Mouse (Mus musculus) stomach, postnatal 0 days (tissue): ENCODE data around the gene B3galnt1. TPM values are rescaled to one million over a fixed set of nuclear protein-coding genes. Genes with fewer than 3 reads are reported as not detected.

ENCODE experiments used
- ATAC-seq: fragments of 200-750 bp; cut with Nextera tagmentation; 2 replicates; pipeline ENCODE4 v1.8.0; 2017; ENCODE audit not compliant: low FRiP score, low TSS enrichment
- DNase-seq: peaks from one replicate; pipeline ENCODE4 v3.0.0-alpha.2; 2016; ENCODE audit warnings: low spot score
- H3K27ac ChIP-seq: fragments of 300-500 bp; sonication (generic); replicated peaks from 2 replicates; pipeline ENCODE4 v1.5.1; 2014; ENCODE audit warnings: mild to moderate bottlenecking, control low read depth
- H3K27me3 ChIP-seq: fragments of 300-500 bp; sonication (generic); 2 replicates; pipeline ENCODE4 v1.6.1; 2014; ENCODE audit warnings: low read length; ENCODE audit not compliant: control insufficient read depth, insufficient read depth
- H3K36me3 ChIP-seq: fragments of 300-500 bp; sonication (generic); 2 replicates; pipeline ENCODE4 v1.6.1; 2014; ENCODE audit warnings: low read length, mixed read lengths; ENCODE audit not compliant: control insufficient read depth, insufficient read depth
- H3K4me1 ChIP-seq: fragments of 300-500 bp; sonication (generic); replicated peaks from 2 replicates; pipeline ENCODE4 v1.6.1; 2014; ENCODE audit warnings: antibody characterized with exemption; ENCODE audit not compliant: control insufficient read depth, insufficient read depth
- H3K4me2 ChIP-seq: fragments of 300-500 bp; sonication (generic); replicated peaks from 2 replicates; pipeline ENCODE4 v1.6.1; 2014; ENCODE audit warnings: low read depth, mild to moderate bottlenecking, control low read depth, moderate library complexity
- H3K4me3 ChIP-seq: fragments of 300-500 bp; sonication (generic); 2 replicates; pipeline ENCODE4 v1.5.1; 2014; ENCODE audit warnings: low read depth, low read length, control low read depth
- H3K9ac ChIP-seq: fragments of 300-500 bp; sonication (generic); 2 replicates; pipeline ENCODE4 v1.6.1; 2014; ENCODE audit warnings: mild to moderate bottlenecking, low read length, control low read depth, mixed read lengths
- H3K9me3 ChIP-seq: fragments of 300-500 bp; sonication (generic); 2 replicates; pipeline ENCODE4 v1.6.1; 2016; ENCODE audit warnings: low read length; ENCODE audit not compliant: control insufficient read depth
- CTCF ChIP-seq: IDR thresholded peaks from 2 replicates; pipeline ENCODE4 v1.5.1; 2016; ENCODE audit warnings: antibody characterized with exemption, low read depth, mild to moderate bottlenecking, moderate library complexity
- EP300 ChIP-seq: optimal IDR thresholded peaks from 2 replicates; pipeline ENCODE3; 2016; ENCODE audit warnings: antibody characterized with exemption
- WGBS: fragments of 180-500 bp; shearing (Covaris S2); extraction: QIAGEN DNeasy Blood & Tissue Kit; methylation state at CpG from one replicate; pipeline ENCODE4 v1.1.7; 2014; 5-methylcytosine and 5-hydroxymethylcytosine counted together
- polyA plus RNA-seq: library from polyadenylated mRNA; unstranded; fragments of >200 nt; fragmentation: Nextera tagmentation; extraction: Ambion mirVana; gene quantifications from 2 replicates; pipeline ENCODE4 v1.2.1, GENCODE M21; 2015

Gene B3galnt1
- polyA plus RNA-seq, 1 experiment from 2014 or later = 21.5 TPM

DNA sequence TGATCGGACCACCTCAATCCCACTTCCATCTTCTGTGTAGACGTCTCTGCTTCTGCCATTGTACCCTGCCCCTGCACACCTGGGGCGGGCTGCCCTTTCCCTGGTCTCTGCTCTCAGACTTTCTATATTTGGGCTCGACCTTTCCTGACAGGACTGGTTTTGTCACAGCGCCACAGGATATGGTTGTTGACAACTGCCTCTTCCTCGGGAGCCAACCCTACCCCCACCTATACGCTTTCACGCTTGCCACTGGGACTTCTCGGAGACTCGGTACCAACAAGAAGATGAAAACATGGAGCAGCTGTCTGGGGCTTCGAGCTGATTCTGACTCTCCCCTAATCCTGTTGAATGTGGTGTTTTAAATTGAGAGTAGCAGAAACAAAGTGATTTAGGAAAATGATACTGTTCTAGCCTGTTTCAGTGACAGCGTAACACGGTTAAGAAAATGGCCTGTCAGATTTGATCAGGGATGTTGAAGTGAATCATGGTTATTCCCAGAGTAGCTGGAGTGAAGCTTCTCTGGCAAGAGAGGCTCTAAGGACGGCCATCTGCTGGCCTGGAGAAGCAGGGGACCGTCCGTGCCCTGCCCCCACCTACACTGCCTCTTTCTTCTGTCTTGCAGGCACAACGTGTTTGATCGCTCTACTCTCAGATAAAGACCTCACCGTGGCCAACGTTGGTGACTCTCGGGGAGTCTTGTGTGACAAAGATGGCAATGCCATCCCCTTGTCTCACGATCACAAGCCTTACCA, 49.9 kb downstream of the B3galnt1 start:
- Histone ChIP-seq H3K36me3 (no peaks in the 10 kb centered on the region), H3K4me2 (no peak overlapping the region), H3K4me3 (no peak overlapping the region), H3K27ac (no peak overlapping the region), H3K9me3 (no peaks in the 10 kb centered on the region), H3K9ac (no peak overlapping the region), H3K4me1 (no peaks in the 10 kb centered on the region), H3K27me3 (no peaks in the 10 kb centered on the region)
- ATAC-seq (no peak), DNase-seq (no peak)
- 76% methylated on average over 22 of the region's 22 CpGs for WGBS
- TF ChIP-seq CTCF (no peak), EP300 (no peak)

DNA sequence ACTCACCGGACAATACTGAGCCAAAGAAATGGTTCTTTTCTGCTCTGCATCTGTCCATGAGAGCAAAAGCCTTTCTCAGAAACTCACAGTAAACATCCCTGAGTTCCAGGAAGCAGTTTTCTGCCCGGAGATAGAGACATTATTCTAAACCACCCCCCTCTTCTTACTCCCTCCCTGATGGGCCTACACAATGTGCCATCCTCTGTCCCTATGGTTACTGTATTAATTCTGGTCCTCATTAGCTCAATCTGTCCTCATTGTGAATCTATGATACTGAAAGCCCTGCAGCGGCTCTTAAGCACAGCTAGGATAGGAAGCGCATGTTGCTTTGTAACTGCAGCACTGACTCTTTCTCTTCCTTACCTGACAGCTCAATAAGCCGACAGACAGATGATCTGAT, 53.7 kb downstream of the B3galnt1 start:
- Histone ChIP-seq H3K27ac (no peak overlapping the region), H3K9me3 (no peaks in the 10 kb centered on the region), H3K4me3 (no peak overlapping the region), H3K4me1 (no peaks in the 10 kb centered on the region), H3K27me3 (no peaks in the 10 kb centered on the region), H3K9ac (no peak overlapping the region), H3K4me2 (no peak overlapping the region), H3K36me3 (no peaks in the 10 kb centered on the region)
- TF ChIP-seq EP300 (no peak), CTCF (no peak)
- no peak for DNase-seq
- ATAC-seq = no peak
- 67% methylated on average over 5 of the region's 5 CpGs for WGBS

DNA sequence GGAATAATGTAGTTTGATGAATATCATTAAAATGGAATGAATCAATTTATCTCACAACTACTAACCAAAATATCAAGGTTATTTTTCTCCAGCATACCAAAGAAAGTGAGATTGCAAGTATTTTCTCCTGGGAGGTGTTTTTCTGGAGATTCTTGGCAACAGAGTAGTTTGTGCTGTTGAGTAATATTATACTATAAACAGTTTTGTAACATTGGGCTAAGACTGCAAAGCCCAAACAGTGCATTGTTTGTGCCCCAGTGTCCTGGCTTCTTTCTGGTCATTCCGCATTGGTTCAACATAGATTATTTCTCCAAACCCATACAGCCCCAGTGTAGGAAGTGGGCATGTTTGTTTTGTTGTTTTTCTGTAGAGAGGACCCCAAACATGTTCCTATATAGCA, 55.0 kb downstream of the B3galnt1 start:
- H3K36me3 ChIP-seq = no peaks in the 10 kb centered on the region
- 81% methylated on average over 1 of the region's 1 CpGs for WGBS
- H3K4me1 ChIP-seq = no peaks in the 10 kb centered on the region
- no peak for ATAC-seq
- no peaks in the 10 kb centered on the region for H3K27me3 ChIP-seq
- no peak overlapping the region for H3K4me2 ChIP-seq
- no peak for TF ChIP-seq EP300
- TF ChIP-seq CTCF = no peak
- no peak overlapping the region for H3K4me3 ChIP-seq
- no peaks in the 10 kb centered on the region for H3K9me3 ChIP-seq
- no peak for DNase-seq
- H3K9ac ChIP-seq = no peak overlapping the region
- no peak overlapping the region for H3K27ac ChIP-seq

DNA sequence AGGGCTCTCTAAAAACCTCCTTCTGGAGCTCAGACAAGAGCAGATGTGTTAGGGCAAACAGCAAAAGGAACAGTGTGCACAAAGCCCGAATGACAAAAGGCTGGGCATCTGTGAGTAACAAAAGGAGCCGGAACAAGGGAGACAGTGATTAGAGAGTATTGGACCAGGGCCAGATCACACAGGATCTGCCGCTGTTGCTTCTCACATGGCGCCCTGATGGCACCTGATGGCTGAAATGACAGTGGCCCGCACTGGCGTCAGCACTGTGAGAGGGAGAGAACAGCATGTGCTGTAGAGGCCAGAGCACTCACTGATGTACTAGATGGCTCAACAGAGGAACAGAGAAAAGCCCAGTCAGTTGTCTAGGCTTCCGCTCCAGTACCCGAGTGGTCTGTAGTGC, 55.8 kb downstream of the B3galnt1 start:
- Histone ChIP-seq H3K27ac (no peak overlapping the region), H3K4me3 (no peak overlapping the region), H3K36me3 (no peaks in the 10 kb centered on the region), H3K4me2 (no peak overlapping the region), H3K9ac (no peak overlapping the region), H3K9me3 (no peaks in the 10 kb centered on the region), H3K27me3 (no peaks in the 10 kb centered on the region), H3K4me1 (no peaks in the 10 kb centered on the region)
- TF ChIP-seq CTCF = no peak
- TF ChIP-seq EP300 = no peak
- DNase-seq = no peak
- ATAC-seq = no peak
- WGBS = 75% methylated on average over 8 of the region's 8 CpGs

DNA sequence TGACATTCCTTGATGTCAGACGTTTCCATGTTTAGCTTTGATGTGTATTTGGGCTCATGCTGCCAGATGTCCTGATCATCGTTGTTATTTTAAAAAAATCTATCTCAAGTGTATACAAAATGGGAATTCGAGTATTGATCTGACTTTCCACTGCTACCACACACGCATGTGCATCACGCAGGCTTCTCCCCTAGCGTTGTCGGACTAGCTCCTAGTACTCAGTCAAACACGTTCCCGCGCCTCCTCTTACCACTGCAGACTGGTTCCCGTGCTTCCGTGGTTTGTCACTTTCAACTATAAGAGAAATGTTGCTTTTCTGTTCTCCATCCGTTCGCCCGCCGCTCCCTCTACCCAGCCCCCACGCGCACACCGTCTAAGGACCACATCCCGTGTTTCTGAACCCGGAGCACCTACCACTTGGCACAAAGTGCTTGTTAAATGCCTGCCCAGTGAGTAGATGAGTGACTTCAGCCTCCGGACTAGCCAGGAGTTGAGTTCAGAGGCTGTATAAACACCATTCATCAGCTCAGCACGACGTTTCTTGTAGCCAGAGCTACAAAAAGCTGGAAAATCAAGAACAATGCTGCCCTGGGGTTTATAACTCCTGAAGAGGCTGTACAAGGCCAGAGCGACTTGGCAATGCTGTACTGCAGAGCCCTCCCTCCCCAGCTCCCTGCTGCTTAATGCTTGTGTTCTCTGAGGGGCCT, 62.7 kb downstream of the B3galnt1 start:
- no peak for TF ChIP-seq CTCF
- no peak for TF ChIP-seq EP300
- DNase-seq (no peak), ATAC-seq (no peak)
- Histone ChIP-seq H3K4me1 (no peaks in the 10 kb centered on the region), H3K9me3 (no peaks in the 10 kb centered on the region), H3K4me3 (no peak overlapping the region), H3K36me3 (no peaks in the 10 kb centered on the region), H3K27ac (no peak overlapping the region), H3K9ac (no peak overlapping the region), H3K27me3 (no peaks in the 10 kb centered on the region), H3K4me2 (no peak overlapping the region)
- 47% methylated on average over 25 of the region's 25 CpGs for WGBS

DNA sequence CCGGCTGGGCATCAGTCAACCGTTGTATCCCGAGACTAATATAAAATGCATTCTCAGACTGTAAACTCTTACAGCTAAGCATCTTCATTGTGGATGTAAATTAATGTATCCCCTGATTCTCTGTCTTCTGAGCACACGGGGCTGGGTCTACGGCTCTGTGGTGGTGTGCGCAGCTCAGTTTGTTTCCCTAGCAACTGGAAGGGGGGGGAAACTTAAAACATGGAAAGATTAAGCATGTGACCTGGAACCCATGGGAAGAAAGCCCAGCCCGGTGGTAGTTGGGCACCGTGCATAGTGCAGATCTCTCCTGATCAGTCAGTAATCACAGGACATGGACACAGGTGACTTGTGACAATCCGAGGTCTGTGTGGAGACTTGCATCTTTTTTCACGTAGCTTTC, 63.3 kb downstream of the B3galnt1 start:
- DNase-seq (no peak), ATAC-seq (no peak)
- WGBS = 82% methylated on average over 10 of the region's 10 CpGs
- no peak overlapping the region for H3K27ac ChIP-seq
- H3K4me1 ChIP-seq = no peaks in the 10 kb centered on the region
- no peaks in the 10 kb centered on the region for H3K36me3 ChIP-seq
- H3K27me3 ChIP-seq = no peaks in the 10 kb centered on the region
- H3K4me3 ChIP-seq = no peak overlapping the region
- H3K9ac ChIP-seq = no peak overlapping the region
- H3K4me2 ChIP-seq = no peak overlapping the region
- TF ChIP-seq EP300 (no peak), CTCF (no peak)
- H3K9me3 ChIP-seq = no peaks in the 10 kb centered on the region
